In genomic region chr3:57625275-57625997, GRCm38 (mm10) we compare ENCODE assay signal across 8 mouse cellular contexts. TPM values are rescaled to one million over a fixed set of nuclear protein-coding genes. Genes with fewer than 3 reads are reported as not detected.
DNase-seq lines count a peak whose midpoint lies in the region; ATAC-seq and TF ChIP-seq lines count a peak whose summit lies in the region.

No protein-coding gene starts in this region.

- H3K4me1 ChIP-seq in embryonic facial prominence, embryonic 12.5 days, result no peaks in the 10 kb centered on the region
- no peaks in the 10 kb centered on the region for H3K4me1 ChIP-seq in heart, embryonic 10.5 days
- H3K4me1 ChIP-seq in limb, embryonic 13.5 days, result no peaks in the 10 kb centered on the region
- no peaks in the 10 kb centered on the region for H3K4me1 ChIP-seq in midbrain, postnatal 0 days (ENCODE audit: insufficient read depth, low read length)

- TF ChIP-seq CTCF in midbrain, postnatal 0 days (IDR thresholded peaks at IDR 0.05), result peak; percentile 94

- peak overlapping the region; percentile 19 for H3K4me3 ChIP-seq in embryonic facial prominence, embryonic 12.5 days
- peak overlapping the region; percentile 31; the same call in 1 of the 2 replicates for H3K4me3 ChIP-seq in heart, embryonic 10.5 days
- peak overlapping the region; percentile 35 for H3K4me3 ChIP-seq in limb, embryonic 13.5 days
- H3K4me3 ChIP-seq in midbrain, postnatal 0 days (ENCODE audit: low read depth, low read length), result peak overlapping the region; percentile 28

- 28% methylated on average over 21 of the region's 21 CpGs for WGBS in embryonic facial prominence, embryonic 12.5 days
- WGBS in heart, embryonic 10.5 days, result 38% methylated on average over 21 of the region's 21 CpGs
- WGBS in limb, embryonic 13.5 days, result 19% methylated on average over 21 of the region's 21 CpGs
- 13% methylated on average over 21 of the region's 21 CpGs for WGBS in midbrain, postnatal 0 days

- H3K9ac ChIP-seq in embryonic facial prominence, embryonic 12.5 days, result no peak overlapping the region
- H3K9ac ChIP-seq in limb, embryonic 13.5 days, result peak overlapping the region; percentile 59
- no peak overlapping the region for H3K9ac ChIP-seq in midbrain, postnatal 0 days (replicated peaks; ENCODE audit: low read length, poor library complexity, severe bottlenecking)

- no peaks in the 10 kb centered on the region for H3K27me3 ChIP-seq in embryonic facial prominence, embryonic 12.5 days
- H3K27me3 ChIP-seq in heart, embryonic 10.5 days (ENCODE audit: insufficient read depth, poor library complexity, severe bottlenecking), result no peaks in the 10 kb centered on the region
- no peaks in the 10 kb centered on the region for H3K27me3 ChIP-seq in limb, embryonic 13.5 days
- no peaks in the 10 kb centered on the region for H3K27me3 ChIP-seq in midbrain, postnatal 0 days (ENCODE audit: insufficient read depth, low read length)

- peak; percentile 76 for DNase-seq in 416B (ENCODE audit: low read depth)
- DNase-seq in adrenal gland, postnatal 14 days, result peak; percentile 79
- no peak for DNase-seq in heart, embryonic 10.5 days (ENCODE audit: low spot score)
- peak; percentile 78 for DNase-seq in kidney, adult 9 months
- DNase-seq in midbrain, postnatal 0 days (ENCODE audit: low spot score), result peak; percentile 93
- DNase-seq in spleen, postnatal 4 days (ENCODE audit: low spot score in 2 of 2), result peak; percentile 20 to 67

- peak overlapping the region; percentile 46; the same call in 1 of the 2 replicates for H3K27ac ChIP-seq in embryonic facial prominence, embryonic 12.5 days
- H3K27ac ChIP-seq in heart, embryonic 10.5 days, result 0 out of 2 replicates have a peak overlapping the region, but pooled peaks have one; percentile 0
- no peak overlapping the region for H3K27ac ChIP-seq in limb, embryonic 13.5 days
- H3K27ac ChIP-seq in midbrain, postnatal 0 days (ENCODE audit: low read depth, low read length), result no peak overlapping the region

- ATAC-seq in embryonic facial prominence, embryonic 12.5 days (ENCODE audit: insufficient number of reproducible peaks, insufficient read depth, low FRiP score, low TSS enrichment), result 0 out of 2 replicates have a peak, but pooled peaks have one; percentile 10
- peak; percentile 78 for ATAC-seq in limb, embryonic 13.5 days (ENCODE audit: low FRiP score, low read depth)
- ATAC-seq in midbrain, postnatal 0 days (ENCODE audit: low FRiP score), result peak; percentile 54; the same call in 1 of the 2 replicates

- peak overlapping the region; percentile 50 for H3K4me2 ChIP-seq in embryonic facial prominence, embryonic 12.5 days (replicated peaks)
- peak overlapping the region; percentile 64 for H3K4me2 ChIP-seq in limb, embryonic 13.5 days (replicated peaks)
- peak overlapping the region; percentile 51 for H3K4me2 ChIP-seq in midbrain, postnatal 0 days (ENCODE audit: low read depth, low read length, poor library complexity, severe bottlenecking)

- H3K36me3 ChIP-seq in embryonic facial prominence, embryonic 12.5 days, result no peaks in the 10 kb centered on the region
- H3K36me3 ChIP-seq in heart, embryonic 10.5 days, result no peaks in the 10 kb centered on the region
- H3K36me3 ChIP-seq in limb, embryonic 13.5 days, result no peaks in the 10 kb centered on the region
- no peaks in the 10 kb centered on the region for H3K36me3 ChIP-seq in midbrain, postnatal 0 days (ENCODE audit: insufficient read depth, low read length)

- no peaks in the 10 kb centered on the region for H3K9me3 ChIP-seq in embryonic facial prominence, embryonic 12.5 days
- no peaks in the 10 kb centered on the region for H3K9me3 ChIP-seq in heart, embryonic 10.5 days
- no peaks in the 10 kb centered on the region for H3K9me3 ChIP-seq in limb, embryonic 13.5 days
- H3K9me3 ChIP-seq in midbrain, postnatal 0 days (ENCODE audit: low read length), result no peaks in the 10 kb centered on the region

RNA-seq across cellular contexts. Expression of gene Commd2, which starts 26.1 kb away (rescaled TPM):
- total RNA-seq in adrenal gland, postnatal 14 days (2021), result 22.0 and 26.7 TPM in 2 replicates
- polyA plus RNA-seq in embryonic facial prominence, embryonic 12.5 days (2016; fragmentation: Nextera tagmentation; extraction: Ambion mirVana), result 83.9 and 93.6 TPM in 2 replicates
- 55.2 and 70.2 TPM in 2 replicates for polyA plus RNA-seq in heart, embryonic 10.5 days (2016; fragmentation: Nextera tagmentation; extraction: Ambion mirVana)
- 78.1 and 82.5 TPM in 2 replicates for polyA plus RNA-seq in limb, embryonic 13.5 days (2015; fragmentation: Nextera tagmentation; extraction: Ambion mirVana)
- total RNA-seq in midbrain, postnatal 0 days (2014; rRNA removed), result 21.5 and 34.9 TPM in 2 replicates
- 72.6 and 76.4 TPM in 2 replicates for polyA plus RNA-seq in midbrain, postnatal 0 days (2015; fragmentation: Nextera tagmentation; extraction: Ambion mirVana)

RNA-seq across cellular contexts. Expression of gene Wwtr1, which starts 49.7 kb away (rescaled TPM):
- total RNA-seq in adrenal gland, postnatal 14 days (2021), result 46.8 and 50.8 TPM in 2 replicates
- polyA plus RNA-seq in embryonic facial prominence, embryonic 12.5 days (2016; fragmentation: Nextera tagmentation; extraction: Ambion mirVana), result 14.5 and 16.5 TPM in 2 replicates
- 11.5 and 11.9 TPM in 2 replicates for polyA plus RNA-seq in heart, embryonic 10.5 days (2016; fragmentation: Nextera tagmentation; extraction: Ambion mirVana)
- polyA plus RNA-seq in limb, embryonic 13.5 days (2015; fragmentation: Nextera tagmentation; extraction: Ambion mirVana), result 25.9 and 27.7 TPM in 2 replicates
- 27.2 and 28.0 TPM in 2 replicates for total RNA-seq in midbrain, postnatal 0 days (2014; rRNA removed)
- polyA plus RNA-seq in midbrain, postnatal 0 days (2015; fragmentation: Nextera tagmentation; extraction: Ambion mirVana), result 7.5 and 8.6 TPM in 2 replicates

Comparison
In these comparisons a context has a peak if more than half of its experiments do, and no peak if none do; other contexts are left out.
1. ATAC-seq: peak in every context shown above with its lines; median percentile 78 in limb, embryonic 13.5 days; 54 in midbrain, postnatal 0 days; 10 in embryonic facial prominence, embryonic 12.5 days.
2. H3K27ac ChIP-seq: peak in embryonic facial prominence, embryonic 12.5 days (single experiment) and heart, embryonic 10.5 days (single experiment); none in limb, embryonic 13.5 days (single experiment) and midbrain, postnatal 0 days (single experiment).
3. Peak in every context shown above with its lines, with median percentiles within 50 percentile points of each other: H3K4me2 ChIP-seq and H3K4me3 ChIP-seq.